Mouse (Mus musculus) 3T3-L1 (cell line): Measurements from ENCODE around the gene Spef2.
"Not testable (repeated sequence)": the region's sequence is repeated elsewhere in the genome, so short reads cannot be mapped to it uniquely, and the experiment has no call there.

Source experiments
- DNase-seq: peaks from one replicate; pipeline ENCODE4 v3.0.0-alpha.2; 2015; ENCODE audit warnings: low read depth, low spot score

Gene Spef2

DNA sequence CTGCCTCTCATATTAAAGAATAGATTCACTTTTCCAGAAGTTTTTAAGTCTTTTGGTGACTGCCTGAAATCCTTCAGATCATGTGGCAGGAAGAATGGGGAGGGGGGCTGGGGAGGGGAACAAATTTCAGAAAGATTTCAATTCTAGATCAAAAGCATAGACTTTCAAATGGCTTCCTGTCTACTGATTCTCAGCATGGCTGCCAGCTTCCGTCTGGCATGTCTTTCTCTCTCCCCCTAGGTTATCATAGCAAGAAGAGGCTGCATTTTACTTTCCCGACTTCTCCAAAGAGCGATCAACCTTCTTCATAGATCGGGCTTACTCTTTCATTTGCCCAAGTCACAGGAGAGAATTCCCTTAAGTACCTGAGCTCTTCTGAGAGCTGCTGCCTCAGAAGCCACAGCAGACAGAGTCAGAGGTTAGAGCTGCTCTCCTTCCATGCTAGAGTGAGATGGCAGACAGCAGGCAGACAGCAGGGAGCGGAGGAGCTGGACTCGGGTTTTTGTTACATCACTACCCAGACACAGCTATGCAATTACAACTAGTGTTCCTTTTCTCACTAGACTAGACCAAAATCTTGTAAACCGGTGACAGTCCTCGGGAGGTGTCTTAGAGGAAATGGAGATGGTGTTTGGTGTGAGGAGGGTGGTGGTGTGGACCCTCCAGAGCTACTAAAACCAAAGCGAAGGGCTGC, 71.2 kb downstream of the Spef2 start:
- no peak for DNase-seq

- DNase-seq: no peak
Measured at GRCm38 (mm10) chr15:9668575-9668974, 80.1 kb downstream of the Spef2 start.

DNA sequence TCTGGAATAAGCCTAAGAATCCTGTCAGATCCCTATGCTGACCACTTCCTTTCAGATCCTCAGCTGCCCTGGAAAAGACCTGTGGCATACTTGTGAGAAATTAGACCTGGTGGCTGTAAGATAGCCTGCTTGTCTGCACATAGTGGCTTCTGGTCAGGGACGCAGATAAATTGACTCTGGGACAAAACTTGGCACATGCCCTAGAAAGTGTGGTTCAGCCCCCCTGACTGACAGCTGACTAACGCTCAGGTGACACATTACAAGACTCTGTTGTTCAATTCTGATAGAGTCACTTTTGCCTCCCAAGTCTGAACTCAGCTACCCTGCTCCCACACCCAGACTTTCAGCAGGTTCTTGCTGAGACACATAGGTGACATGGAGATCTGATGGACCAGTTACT, 83.7 kb downstream of the Spef2 start:
- not testable (repeated sequence) for DNase-seq

DNA sequence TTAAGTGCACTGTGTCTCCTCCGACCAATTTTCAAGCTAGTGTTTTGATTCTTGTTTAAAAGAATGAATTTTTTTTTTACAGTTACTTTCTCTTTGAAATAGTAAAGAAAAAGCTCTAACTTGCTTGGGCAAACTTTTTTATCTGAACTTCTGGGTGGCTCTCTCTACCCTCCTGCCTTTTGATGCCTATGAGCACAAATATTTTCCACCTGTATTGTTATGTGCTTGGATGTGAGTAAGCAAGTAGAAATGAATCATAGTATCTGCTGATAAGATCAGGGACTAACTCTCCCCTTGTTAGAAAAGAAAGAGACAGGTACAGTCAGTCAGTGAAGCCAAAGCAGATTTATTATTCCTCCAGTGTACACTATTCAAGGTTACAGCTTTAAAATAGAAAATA, 87.5 kb downstream of the Spef2 start:
- no peak for DNase-seq

DNA sequence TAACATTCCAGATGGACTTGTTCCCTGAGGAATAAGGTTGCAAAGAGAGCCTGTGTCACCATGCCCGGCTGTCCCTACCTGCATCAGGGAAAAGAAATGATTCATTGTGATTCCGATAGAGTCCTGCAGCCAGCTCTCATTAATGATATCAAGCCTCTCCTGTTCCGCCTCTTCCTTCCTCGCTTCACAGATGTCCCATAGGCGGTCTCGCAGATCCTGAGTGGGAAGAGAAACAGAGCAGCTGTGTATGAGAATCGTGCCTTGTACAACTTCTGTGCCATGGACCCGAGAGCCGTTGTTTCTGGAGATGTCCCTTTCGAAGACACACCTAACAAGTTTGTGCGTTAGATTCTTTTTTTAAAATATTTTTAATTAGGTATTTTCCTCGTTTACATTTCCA, 114.2 kb downstream of the Spef2 start:
- no peak for DNase-seq

DNA sequence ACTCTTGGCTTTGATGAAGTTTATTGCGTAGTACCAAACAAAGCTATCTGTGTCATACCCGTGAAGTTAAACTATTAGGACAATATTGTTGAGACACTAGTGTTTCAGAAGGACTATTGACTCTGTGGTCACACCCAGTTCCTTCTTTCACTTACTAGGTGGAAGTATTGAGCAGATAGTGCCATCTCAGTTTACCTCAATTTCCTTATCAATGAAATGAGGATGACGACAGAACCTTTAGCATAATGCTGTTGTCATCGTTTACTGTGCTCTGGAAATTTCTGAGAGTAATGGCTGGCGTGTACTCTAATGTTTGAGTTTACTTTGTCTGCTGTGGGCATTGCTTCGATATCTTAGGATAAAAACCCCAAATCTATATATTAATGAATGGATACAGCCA, 117.0 kb downstream of the Spef2 start:
- no peak for DNase-seq

DNA sequence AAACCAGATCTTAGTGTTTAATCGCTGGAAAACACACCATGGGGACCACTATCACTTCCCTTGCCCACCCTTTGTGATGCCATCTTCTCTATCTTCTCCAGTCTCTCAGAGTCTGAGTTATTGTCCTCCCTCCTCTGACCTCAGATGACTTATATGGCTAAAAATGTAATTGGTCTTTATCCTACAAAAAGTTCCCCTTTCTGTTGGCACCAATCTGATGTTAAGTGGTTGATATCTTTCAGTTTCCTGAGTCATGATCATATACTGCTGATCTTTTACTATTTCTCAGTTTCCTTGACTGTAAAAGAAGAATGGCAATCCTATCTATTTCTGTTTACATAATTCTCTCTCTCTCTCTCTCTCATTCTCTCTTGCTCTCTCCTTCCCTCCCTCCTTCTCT, 119.0 kb downstream of the Spef2 start:
- DNase-seq: no peak

- DNase-seq: no peak
Measured at GRCm38 (mm10) chr15:9624619-9625018, 124.0 kb downstream of the Spef2 start.

GRCm38 (mm10) chr15:9608177-9608576, 140.5 kb downstream of the Spef2 start:
- peak; percentile 56 for DNase-seq

DNA sequence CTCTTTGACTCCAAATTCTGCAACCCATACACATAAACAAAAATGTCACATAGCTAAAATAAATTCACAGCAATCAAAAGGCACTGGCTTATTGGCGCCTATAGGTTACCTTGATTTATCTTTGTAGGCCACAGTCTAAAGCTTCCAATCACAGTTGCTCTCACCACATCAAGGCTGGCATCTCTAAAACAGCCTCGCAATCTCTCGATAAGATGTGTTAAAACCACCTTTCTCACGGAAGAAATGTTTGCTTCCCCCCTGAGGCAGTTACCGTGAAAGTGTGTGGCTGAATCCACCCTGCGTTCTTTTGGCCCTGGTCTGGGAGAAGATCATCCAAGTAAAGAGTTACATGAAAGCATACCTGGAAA, 148.6 kb downstream of the Spef2 start:
- no peak for DNase-seq

- no peak for DNase-seq
Measured at GRCm38 (mm10) chr15:9599382-9600087, 149.1 kb downstream of the Spef2 start.

DNA sequence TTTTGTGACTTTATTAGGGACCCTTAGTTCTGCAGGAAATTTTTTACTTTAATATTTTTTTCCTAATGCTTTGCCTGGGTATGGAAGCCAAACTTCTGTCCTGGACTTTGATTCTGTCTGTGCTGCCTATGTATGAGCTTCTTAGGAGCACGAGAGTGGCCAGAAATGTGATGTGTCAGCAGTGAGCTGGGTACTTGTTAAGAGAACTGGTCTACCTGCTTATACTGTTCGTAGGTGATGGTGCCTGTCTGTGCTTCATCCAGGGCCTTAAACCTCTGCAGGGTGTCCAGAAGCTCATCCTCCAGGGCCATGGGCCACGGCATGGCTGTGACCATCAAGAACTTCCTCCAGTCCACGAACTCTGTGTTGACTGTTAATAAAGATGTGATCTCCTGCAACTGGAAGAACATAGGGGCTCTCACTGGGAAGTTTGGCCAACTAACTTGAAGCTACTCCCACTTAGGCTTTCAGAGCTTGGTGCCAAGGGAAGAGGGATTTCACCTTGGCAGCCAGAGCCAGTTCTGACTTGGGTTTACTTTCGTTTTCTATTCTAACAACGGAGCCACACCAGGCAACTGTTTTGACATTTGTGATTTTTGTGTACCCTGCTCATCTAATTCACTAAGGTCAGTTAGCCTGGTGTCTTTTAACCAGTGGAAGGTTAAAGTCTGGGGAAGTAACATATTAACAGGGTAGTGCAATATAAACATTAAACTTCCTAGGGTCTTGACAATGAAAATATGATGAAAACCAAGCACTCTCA, 152.2 kb downstream of the Spef2 start:
- DNase-seq: peak; percentile 12

- DNase-seq: no peak
Measured at GRCm38 (mm10) chr15:9589939-9590338, 158.7 kb downstream of the Spef2 start.

- DNase-seq: no peak
Measured at GRCm38 (mm10) chr15:9580470-9581280, 168.0 kb downstream of the Spef2 start.

- DNase-seq: no peak
Measured at GRCm38 (mm10) chr15:9577303-9577702, 171.4 kb downstream of the Spef2 start.

DNA sequence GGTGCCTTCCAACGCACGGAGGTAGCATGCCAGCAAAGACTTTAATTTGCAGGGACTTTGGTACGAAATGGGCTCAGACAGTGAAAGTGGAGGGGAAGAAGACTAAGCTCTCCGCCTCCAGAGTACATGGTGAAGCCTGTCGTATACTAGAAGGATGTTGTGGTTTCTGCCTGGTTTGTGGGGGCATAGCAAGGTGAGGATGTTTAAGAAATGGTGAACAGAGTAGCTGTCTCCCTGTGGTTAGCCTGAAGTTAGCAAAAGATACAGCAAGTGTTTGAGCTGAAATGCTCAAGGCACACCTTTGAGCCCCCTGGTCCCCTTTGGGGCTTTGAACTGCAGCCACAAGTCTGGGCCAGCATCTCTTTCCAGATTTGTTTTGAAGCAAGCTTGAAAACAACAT, 173.9 kb downstream of the Spef2 start:
- no peak for DNase-seq

- no peak for DNase-seq
Measured at GRCm38 (mm10) chr15:9573361-9573760, 175.3 kb downstream of the Spef2 start.

GRCm38 (mm10) chr15:9572664-9573063, 176.0 kb downstream of the Spef2 start:
- DNase-seq: no peak

GRCm38 (mm10) chr15:9571896-9572295, 176.8 kb downstream of the Spef2 start:
- no peak for DNase-seq

- no peak for DNase-seq
Measured at GRCm38 (mm10) chr15:9567316-9567715, 181.4 kb downstream of the Spef2 start.

DNA sequence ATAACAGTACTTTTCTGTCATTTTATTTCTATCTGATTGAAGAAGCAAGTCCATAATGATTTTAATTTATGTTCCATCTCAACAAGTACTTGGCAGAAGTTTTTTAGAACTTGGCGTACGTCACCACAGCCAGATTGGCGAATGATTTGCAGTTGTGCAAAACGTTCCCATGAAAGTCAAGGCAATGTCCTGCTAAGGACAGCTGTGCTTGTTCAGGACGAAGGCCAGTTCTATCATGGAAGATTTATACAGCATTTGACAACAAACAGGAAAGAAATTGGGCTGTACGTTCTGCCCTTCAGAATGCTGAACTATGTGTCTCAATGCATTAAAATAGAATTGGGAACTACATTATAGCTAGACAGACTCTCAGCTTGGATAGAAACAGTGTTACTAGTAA, 183.3 kb downstream of the Spef2 start:
- no peak for DNase-seq

DNA sequence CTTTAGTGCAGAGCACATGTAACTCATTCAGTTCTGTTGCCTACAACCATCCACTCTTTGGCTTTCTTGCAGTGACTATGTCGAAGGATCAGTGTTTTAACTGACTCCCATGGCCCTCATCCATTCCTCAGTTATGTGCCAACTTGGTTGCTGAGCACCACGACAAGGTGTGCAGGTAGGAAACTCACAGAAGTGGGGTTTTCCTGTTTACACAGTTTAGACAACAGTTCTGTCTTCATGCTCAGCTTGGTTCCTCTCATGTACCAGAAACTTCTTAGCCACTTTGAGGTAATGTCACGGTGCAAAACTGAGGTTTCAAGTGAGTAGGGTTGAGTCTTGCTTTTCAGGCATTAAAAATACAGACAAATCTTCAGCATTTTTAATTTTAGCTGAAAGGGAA, 184.5 kb downstream of the Spef2 start:
- DNase-seq: no peak
